ENCODE assay signal across 8 mouse cellular contexts in genomic region chr2:158229503-158229892, GRCm38 (mm10). TPM values are rescaled to one million over a fixed set of nuclear protein-coding genes. Genes with fewer than 3 reads are reported as not detected.
DNase-seq lines count a peak whose midpoint lies in the region; ATAC-seq lines count a peak whose summit lies in the region.

No protein-coding gene starts in this region.

- no peaks in the 10 kb centered on the region for H3K36me3 ChIP-seq in heart, embryonic 15.5 days
- no peaks in the 10 kb centered on the region for H3K36me3 ChIP-seq in embryonic facial prominence, embryonic 10.5 days (replicated peaks)
- H3K36me3 ChIP-seq in hindbrain, embryonic 14.5 days (replicated peaks; ENCODE audit: control insufficient read depth, insufficient read depth), result no peaks in the 10 kb centered on the region
- no peaks in the 10 kb centered on the region for H3K36me3 ChIP-seq in midbrain, embryonic 12.5 days

- peak overlapping the region; percentile 76 for H3K4me2 ChIP-seq in heart, embryonic 15.5 days
- H3K4me2 ChIP-seq in hindbrain, embryonic 14.5 days (replicated peaks), result peak overlapping the region; percentile 78
- H3K4me2 ChIP-seq in midbrain, embryonic 12.5 days (replicated peaks), result peak overlapping the region; percentile 90

- peaks cover 21% of the 10 kb centered on the region for H3K27me3 ChIP-seq in heart, embryonic 15.5 days
- H3K27me3 ChIP-seq in embryonic facial prominence, embryonic 10.5 days (replicated peaks; ENCODE audit: low read depth, poor library complexity, severe bottlenecking), result peaks cover 47% of the 10 kb centered on the region
- H3K27me3 ChIP-seq in hindbrain, embryonic 14.5 days (ENCODE audit: control insufficient read depth, insufficient read depth, low read length), result no peaks in the 10 kb centered on the region
- peaks cover 10% of the 10 kb centered on the region; the same call in 1 of the 2 replicates for H3K27me3 ChIP-seq in midbrain, embryonic 12.5 days

- H3K4me1 ChIP-seq in heart, embryonic 15.5 days (replicated peaks), result peaks cover 12% of the 10 kb centered on the region
- peaks cover 31% of the 10 kb centered on the region for H3K4me1 ChIP-seq in embryonic facial prominence, embryonic 10.5 days
- peaks cover 10% of the 10 kb centered on the region for H3K4me1 ChIP-seq in hindbrain, embryonic 14.5 days (replicated peaks; ENCODE audit: control insufficient read depth, insufficient read depth, low read length)
- H3K4me1 ChIP-seq in midbrain, embryonic 12.5 days, result peaks cover 19% of the 10 kb centered on the region; the same call in 1 of the 2 replicates

- H3K9ac ChIP-seq in heart, embryonic 15.5 days, result peak overlapping the region; percentile 47
- peak overlapping the region; percentile 67 for H3K9ac ChIP-seq in hindbrain, embryonic 14.5 days
- peak overlapping the region; percentile 55 for H3K9ac ChIP-seq in midbrain, embryonic 12.5 days (replicated peaks)

- no peak for ATAC-seq in heart, embryonic 15.5 days (replicated peaks; ENCODE audit: insufficient number of reproducible peaks, insufficient read depth, low FRiP score, low read depth)
- peak; percentile 28; the same call in 1 of the 2 replicates for ATAC-seq in hindbrain, embryonic 14.5 days (ENCODE audit: low FRiP score)
- peak; percentile 41 for ATAC-seq in midbrain, embryonic 12.5 days (ENCODE audit: low FRiP score, low read depth)
- ATAC-seq in erythroblast, adult 5-6 weeks (replicated peaks; ENCODE audit: low FRiP score, poor library complexity, severe bottlenecking), result no peak
- no peak for ATAC-seq in cerebellum, adult (ENCODE audit: insufficient number of reproducible peaks, low FRiP score, low TSS enrichment)

- no peak for DNase-seq in heart, adult 11 months
- DNase-seq in embryonic facial prominence, embryonic 10.5 days (ENCODE audit: low spot score), result no peak
- DNase-seq in hindbrain, embryonic 14.5 days (ENCODE audit: low spot score), result no peak
- DNase-seq in spleen, postnatal 14 days (ENCODE audit: low spot score in 2 of 2), result no peak

- WGBS in heart, embryonic 15.5 days, result 28% methylated on average over 7 of the region's 7 CpGs
- WGBS in embryonic facial prominence, embryonic 10.5 days, result 20% methylated on average over 7 of the region's 7 CpGs
- WGBS in hindbrain, embryonic 14.5 days, result 26% methylated on average over 7 of the region's 7 CpGs
- WGBS in midbrain, embryonic 12.5 days, result 29% methylated on average over 7 of the region's 7 CpGs

- H3K27ac ChIP-seq in heart, embryonic 15.5 days, result no peak overlapping the region
- peak overlapping the region; percentile 81 for H3K27ac ChIP-seq in embryonic facial prominence, embryonic 10.5 days (replicated peaks)
- H3K27ac ChIP-seq in hindbrain, embryonic 14.5 days, result peak overlapping the region; percentile 45; the same call in 1 of the 2 replicates
- peak overlapping the region; percentile 50 for H3K27ac ChIP-seq in midbrain, embryonic 12.5 days (replicated peaks)

- H3K9me3 ChIP-seq in heart, embryonic 15.5 days (replicated peaks), result no peaks in the 10 kb centered on the region
- no peaks in the 10 kb centered on the region for H3K9me3 ChIP-seq in embryonic facial prominence, embryonic 10.5 days
- H3K9me3 ChIP-seq in hindbrain, embryonic 14.5 days (ENCODE audit: control insufficient read depth, low read length), result no peaks in the 10 kb centered on the region
- H3K9me3 ChIP-seq in midbrain, embryonic 12.5 days, result no peaks in the 10 kb centered on the region

- peak overlapping the region; percentile 44 for H3K4me3 ChIP-seq in heart, embryonic 15.5 days
- H3K4me3 ChIP-seq in embryonic facial prominence, embryonic 10.5 days, result peak overlapping the region; percentile 66
- H3K4me3 ChIP-seq in hindbrain, embryonic 14.5 days (replicated peaks; ENCODE audit: low read length), result peak overlapping the region; percentile 39
- peak overlapping the region; percentile 49 for H3K4me3 ChIP-seq in midbrain, embryonic 12.5 days

RNA-seq across cellular contexts. Expression of gene D630003M21Rik, which starts 0.5 kb away (rescaled TPM):
- 2.1 and 2.4 TPM in 2 replicates for polyA plus RNA-seq in heart, embryonic 15.5 days (2015; fragmentation: Nextera tagmentation; extraction: Ambion mirVana)
- 3.1 TPM in 2 replicates for polyA plus RNA-seq in embryonic facial prominence, embryonic 10.5 days (2016; fragmentation: Nextera tagmentation; extraction: Ambion mirVana)
- 1.6 and 1.7 TPM in 2 replicates for polyA plus RNA-seq in hindbrain, embryonic 14.5 days (2014; fragmentation: Nextera tagmentation; extraction: Ambion mirVana)
- 3.3 and 4.3 TPM in 2 replicates for polyA plus RNA-seq in midbrain, embryonic 12.5 days (2016; fragmentation: Nextera tagmentation; extraction: Ambion mirVana)
- not detected in 2 replicates for total RNA-seq in erythroblast, adult 5-6 weeks (2015; ENCODE audit: low replicate concordance)
- not detected in 2 replicates for total RNA-seq in erythroblast, adult 5-6 weeks (2017; ENCODE audit: low replicate concordance)

RNA-seq across cellular contexts. Expression of gene Bpi, which starts 28.4 kb away (rescaled TPM):
- polyA plus RNA-seq in heart, embryonic 15.5 days (2015; fragmentation: Nextera tagmentation; extraction: Ambion mirVana), result not detected in 2 replicates
- polyA plus RNA-seq in embryonic facial prominence, embryonic 10.5 days (2016; fragmentation: Nextera tagmentation; extraction: Ambion mirVana), result not detected in 2 replicates
- polyA plus RNA-seq in hindbrain, embryonic 14.5 days (2014; fragmentation: Nextera tagmentation; extraction: Ambion mirVana), result not detected in 2 replicates
- polyA plus RNA-seq in midbrain, embryonic 12.5 days (2016; fragmentation: Nextera tagmentation; extraction: Ambion mirVana), result not detected in 2 replicates
- total RNA-seq in erythroblast, adult 5-6 weeks (2015; ENCODE audit: low replicate concordance), result not detected in 2 replicates
- not detected in 2 replicates for total RNA-seq in erythroblast, adult 5-6 weeks (2017; ENCODE audit: low replicate concordance)

Comparison
In these comparisons a context has a peak if more than half of its experiments do, and no peak if none do; other contexts are left out.
1. ATAC-seq: peak in hindbrain, embryonic 14.5 days (single experiment) and midbrain, embryonic 12.5 days (single experiment); none in heart, embryonic 15.5 days (single experiment), erythroblast, adult 5-6 weeks (single experiment) and cerebellum, adult (single experiment).
2. Peak in every context shown above with its lines, with median percentiles within 50 percentile points of each other: H3K4me2 ChIP-seq, H3K4me3 ChIP-seq and H3K9ac ChIP-seq.